Mouse (Mus musculus) heart, postnatal 0 days (tissue): ENCODE results near the gene Tshz2.

Source experiments
- CTCF ChIP-seq: IDR thresholded peaks from 2 replicates; pipeline ENCODE4 v1.5.1; 2016; ENCODE audit warnings: antibody characterized with exemption, control low read depth, low read depth
- EP300 ChIP-seq: IDR thresholded peaks from 2 replicates; pipeline ENCODE4 v1.6.1; 2016; ENCODE audit warnings: antibody characterized with exemption, low read depth

DNA sequence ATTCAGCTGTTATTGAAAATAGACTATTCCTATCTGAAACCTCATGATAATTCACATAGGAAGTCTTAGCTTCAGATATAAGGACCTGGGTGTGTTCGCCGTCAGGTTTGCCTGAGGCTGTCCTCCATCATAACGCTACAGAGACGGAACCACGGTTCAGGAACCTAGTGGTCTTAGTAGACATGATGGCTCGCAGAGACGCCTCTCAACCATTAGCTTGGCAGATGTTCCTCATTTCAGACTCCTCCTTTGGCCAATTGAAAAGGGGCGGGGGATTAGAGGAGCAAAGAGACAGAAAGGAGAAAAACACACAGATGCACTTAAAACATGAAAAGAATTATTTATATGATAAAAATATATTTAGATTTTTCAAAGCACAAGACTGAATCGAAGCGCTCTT lies 445.2 kb downstream of the Tshz2 start:
- TF ChIP-seq CTCF: no peak
- TF ChIP-seq EP300: no peak
